Mouse (Mus musculus): Measurements from ENCODE around the gene Snx9. TPM values are rescaled to one million over a fixed set of nuclear protein-coding genes. Genes with fewer than 3 reads are reported as not detected.

Snx9 gene
- polyA plus RNA-seq, 2 experiments, result 9.4 to 11.6 TPM

- DNase-seq (ENCODE audit: low read depth in 3 of 3, low spot score in 3 of 3), result no peak
- peaks cover 10 to 16% of the 10 kb centered on the region in 2 experiments for H3K4me1 ChIP-seq (replicated peaks; ENCODE audit: control insufficient read depth in 2 of 2, insufficient read depth in 2 of 2, low read length in 1 of 2)
- no peak overlapping the region for H3K9ac ChIP-seq (replicated peaks)
- no peak for TF ChIP-seq EP300 (IDR thresholded peaks at IDR 0.05; ENCODE audit: low read depth)
- no peak overlapping the region for H3K4me3 ChIP-seq (ENCODE audit: insufficient read depth in 1 of 2, low read depth in 2 of 2, low read length in 2 of 2)
- H3K27me3 ChIP-seq (ENCODE audit: control insufficient read depth, insufficient read depth, low read length), result no peaks in the 10 kb centered on the region
- no peak overlapping the region for H3K4me2 ChIP-seq (ENCODE audit: low read depth)
- ATAC-seq (ENCODE audit: insufficient read depth), result no peak
- H3K9me3 ChIP-seq (ENCODE audit: control insufficient read depth, low read length), result no peaks in the 10 kb centered on the region
- H3K36me3 ChIP-seq (replicated peaks; ENCODE audit: control insufficient read depth, insufficient read depth, low read depth), result no peaks in the 10 kb centered on the region
- H3K27ac ChIP-seq, result no peak overlapping the region
- WGBS (ENCODE audit: insufficient replicate concordance), result 78% methylated on average over 17 of the region's 17 CpGs
Observed at GRCm38 (mm10) chr17:5897326-5898200, 56.4 kb downstream of the Snx9 start.

GRCm38 (mm10) chr17:5899251-5899650 lies 58.1 kb downstream of the Snx9 start:
- ATAC-seq (ENCODE audit: insufficient read depth), result no peak

GRCm38 (mm10) chr17:5901381-5901780 lies 60.3 kb downstream of the Snx9 start:
- no peak overlapping the region for H3K4me2 ChIP-seq (ENCODE audit: low read depth)
- no peaks in the 10 kb centered on the region for H3K27me3 ChIP-seq (ENCODE audit: control insufficient read depth, insufficient read depth, low read length)
- no peak overlapping the region for H3K27ac ChIP-seq
- 61% methylated on average over 5 of the region's 5 CpGs for WGBS (ENCODE audit: insufficient replicate concordance)
- TF ChIP-seq CTCF (IDR thresholded peaks at IDR 0.05; ENCODE audit: low read depth) (no peak), EP300 (IDR thresholded peaks at IDR 0.05; ENCODE audit: low read depth) (no peak)
- H3K4me3 ChIP-seq (ENCODE audit: insufficient read depth in 1 of 2, low read depth in 2 of 2, low read length in 2 of 2), result no peak overlapping the region
- DNase-seq (ENCODE audit: low read depth in 3 of 3, low spot score in 3 of 3), result no peak
- no peak overlapping the region for H3K9ac ChIP-seq (replicated peaks)
- no peak for ATAC-seq (ENCODE audit: insufficient read depth)
- 0 out of 4 replicates have a peak, but pooled peaks cover 0 to 2% of the 10 kb centered on the region in 2 experiments for H3K4me1 ChIP-seq (replicated peaks; ENCODE audit: control insufficient read depth in 2 of 2, insufficient read depth in 2 of 2, low read length in 1 of 2)
- H3K36me3 ChIP-seq (replicated peaks; ENCODE audit: control insufficient read depth, insufficient read depth, low read depth), result no peaks in the 10 kb centered on the region; the same call in 1 of the 2 replicates
- H3K9me3 ChIP-seq (ENCODE audit: control insufficient read depth, low read length), result no peaks in the 10 kb centered on the region

More at GRCm38 (mm10) chr17:5899251-5899650, 58.1 kb downstream of the Snx9 start:
- no peak for DNase-seq (ENCODE audit: low read depth in 3 of 3, low spot score in 3 of 3)
- H3K9ac ChIP-seq (replicated peaks), result no peak overlapping the region
- no peaks in the 10 kb centered on the region for H3K27me3 ChIP-seq (ENCODE audit: control insufficient read depth, insufficient read depth, low read length)
- no peaks in the 10 kb centered on the region for H3K36me3 ChIP-seq (replicated peaks; ENCODE audit: control insufficient read depth, insufficient read depth, low read depth)
- WGBS (ENCODE audit: insufficient replicate concordance), result 73% methylated on average over 6 of the region's 6 CpGs
- H3K27ac ChIP-seq, result no peak overlapping the region
- no peak overlapping the region for H3K4me3 ChIP-seq (ENCODE audit: insufficient read depth in 1 of 2, low read depth in 2 of 2, low read length in 2 of 2)
- H3K4me2 ChIP-seq (ENCODE audit: low read depth), result no peak overlapping the region
- TF ChIP-seq EP300 (IDR thresholded peaks at IDR 0.05; ENCODE audit: low read depth), result no peak
- no peaks in the 10 kb centered on the region for H3K4me1 ChIP-seq (replicated peaks; ENCODE audit: control insufficient read depth in 2 of 2, insufficient read depth in 2 of 2, low read length in 1 of 2)
- no peaks in the 10 kb centered on the region for H3K9me3 ChIP-seq (ENCODE audit: control insufficient read depth, low read length)

GRCm38 (mm10) chr17:5903630-5904301 lies 62.6 kb downstream of the Snx9 start:
- H3K27ac ChIP-seq, result no peak overlapping the region
- no peaks in the 10 kb centered on the region for H3K27me3 ChIP-seq (ENCODE audit: control insufficient read depth, insufficient read depth, low read length)
- no peak for ATAC-seq (ENCODE audit: insufficient read depth)
- no peak overlapping the region for H3K9ac ChIP-seq (replicated peaks)
- 65% methylated on average over 6 of the region's 6 CpGs for WGBS (ENCODE audit: insufficient replicate concordance)
- no peak overlapping the region for H3K4me2 ChIP-seq (ENCODE audit: low read depth)
- DNase-seq (ENCODE audit: low read depth in 3 of 3, low spot score in 3 of 3), result no peak
- H3K4me1 ChIP-seq (replicated peaks; ENCODE audit: control insufficient read depth in 2 of 2, insufficient read depth in 2 of 2, low read length in 1 of 2), result 0 out of 4 replicates have a peak, but pooled peaks cover 0 to 2% of the 10 kb centered on the region in 2 experiments
- TF ChIP-seq CTCF (IDR thresholded peaks at IDR 0.05; ENCODE audit: low read depth), result no peak
- no peak for TF ChIP-seq EP300 (IDR thresholded peaks at IDR 0.05; ENCODE audit: low read depth)
- no peak overlapping the region for H3K4me3 ChIP-seq (ENCODE audit: insufficient read depth in 1 of 2, low read depth in 2 of 2, low read length in 2 of 2)
- no peaks in the 10 kb centered on the region; the same call in none of the 2 replicates for H3K36me3 ChIP-seq (replicated peaks; ENCODE audit: control insufficient read depth, insufficient read depth, low read depth)
- no peaks in the 10 kb centered on the region for H3K9me3 ChIP-seq (ENCODE audit: control insufficient read depth, low read length)

- no peaks in the 10 kb centered on the region for H3K9me3 ChIP-seq (ENCODE audit: control insufficient read depth, low read length)
- no peak overlapping the region for H3K4me3 ChIP-seq (ENCODE audit: insufficient read depth in 1 of 2, low read depth in 2 of 2, low read length in 2 of 2)
- no peak for DNase-seq (ENCODE audit: low read depth in 3 of 3, low spot score in 3 of 3)
- 82% methylated on average over 4 of the region's 4 CpGs for WGBS (ENCODE audit: insufficient replicate concordance)
- no peak overlapping the region for H3K9ac ChIP-seq (replicated peaks)
- H3K27ac ChIP-seq, result no peak overlapping the region
- no peak for TF ChIP-seq EP300 (IDR thresholded peaks at IDR 0.05; ENCODE audit: low read depth)
- no peak for TF ChIP-seq CTCF (IDR thresholded peaks at IDR 0.05; ENCODE audit: low read depth)
- no peaks in the 10 kb centered on the region; the same call in none of the 2 replicates for H3K36me3 ChIP-seq (replicated peaks; ENCODE audit: control insufficient read depth, insufficient read depth, low read depth)
- no peak overlapping the region for H3K4me2 ChIP-seq (ENCODE audit: low read depth)
- ATAC-seq (ENCODE audit: insufficient read depth), result no peak
- no peaks in the 10 kb centered on the region for H3K27me3 ChIP-seq (ENCODE audit: control insufficient read depth, insufficient read depth, low read length)
- 0 out of 4 replicates have a peak, but pooled peaks cover 2 to 3% of the 10 kb centered on the region in 2 experiments for H3K4me1 ChIP-seq (replicated peaks; ENCODE audit: control insufficient read depth in 2 of 2, insufficient read depth in 2 of 2, low read length in 1 of 2)
Observed at GRCm38 (mm10) chr17:5909681-5910080, 68.6 kb downstream of the Snx9 start.

All from liver, embryonic 14.5 days (tissue).